Mouse (Mus musculus): ENCODE data around the gene Plek2. TPM values are rescaled to one million over a fixed set of nuclear protein-coding genes. Genes with fewer than 3 reads are reported as not detected.
A peak's percentile ranks its signal among the peaks of the same experiment; 100 is the strongest.

The Plek2 gene
- polyA plus RNA-seq (2016; fragmentation: Nextera tagmentation; extraction: Ambion mirVana): 9.9 and 11.3 TPM in 2 replicates

DNA sequence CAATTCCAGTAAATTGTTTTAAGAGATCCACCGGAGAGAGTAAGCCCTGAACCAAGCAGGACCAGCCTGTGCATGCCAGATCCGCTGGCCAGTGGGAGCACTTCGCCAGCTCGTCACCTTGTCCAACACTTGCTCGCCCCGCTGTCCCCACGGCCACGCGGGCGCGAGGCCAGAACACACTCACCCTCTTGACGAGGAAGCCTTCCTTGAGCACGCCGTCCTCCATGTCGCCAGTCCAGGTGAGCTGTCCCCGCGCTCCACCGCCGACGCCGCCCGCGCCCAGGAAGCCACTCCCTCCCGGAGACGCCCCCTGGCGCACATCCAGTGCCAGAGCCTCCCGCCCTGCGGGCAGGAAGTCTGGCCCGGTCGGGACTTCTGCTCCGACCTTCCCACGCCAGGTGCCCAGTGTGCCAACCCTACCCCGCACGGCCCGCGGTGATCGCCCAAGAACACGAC, at the start of gene Plek2:
Plek2 (minus strand) TSS at position 258 of the 456 bp plus-strand sequence.
- Histone ChIP-seq H3K9ac (peak within 1 kb of the TSS; percentile 72), H3K36me3 (no peaks in the 10 kb centered on the region), H3K4me3 (peak within 1 kb of the TSS; percentile 57), H3K4me2 (peak within 1 kb of the TSS; percentile 100), H3K27me3 (replicated peaks) (peaks cover 25% of the 10 kb centered on the region), H3K4me1 (replicated peaks) (peaks cover 23% of the 10 kb centered on the region), H3K27ac (ENCODE audit: poor library complexity, severe bottlenecking) (no peak within 1 kb of the TSS), H3K9me3 (replicated peaks) (peaks cover 10% of the 10 kb centered on the region)
- 2% methylated on average over 38 of the region's 38 CpGs for WGBS
- ATAC-seq (ENCODE audit: insufficient number of reproducible peaks, low FRiP score): peak; percentile 69

DNA sequence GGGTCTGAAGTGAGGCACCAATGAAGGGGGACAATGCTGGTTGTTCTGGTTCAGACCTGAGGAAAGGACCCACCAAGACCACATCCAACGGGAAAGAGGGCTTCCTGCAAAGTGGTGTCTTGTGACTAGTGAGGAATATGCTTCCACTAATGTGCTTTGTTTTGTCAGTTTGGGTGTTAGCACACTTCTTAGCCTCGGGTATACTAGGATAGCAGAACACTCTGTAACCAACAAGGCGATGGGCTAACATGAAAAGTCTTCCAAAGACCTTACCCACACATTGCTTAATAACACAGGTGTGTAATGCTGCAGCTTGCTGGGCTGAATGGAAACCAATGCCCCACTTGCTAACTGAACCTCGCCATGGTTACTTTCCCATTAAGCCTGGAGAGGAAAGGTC, 49.6 kb upstream of the Plek2 start:
- H3K27ac ChIP-seq (ENCODE audit: poor library complexity, severe bottlenecking): no peak overlapping the region
- no peak overlapping the region for H3K4me3 ChIP-seq
- H3K27me3 ChIP-seq (replicated peaks): no peaks in the 10 kb centered on the region
- no peak overlapping the region for H3K9ac ChIP-seq
- no peak overlapping the region for H3K4me2 ChIP-seq
- no peaks in the 10 kb centered on the region for H3K36me3 ChIP-seq
- 76% methylated on average over 4 of the region's 4 CpGs for WGBS
- peaks cover 8% of the 10 kb centered on the region for H3K4me1 ChIP-seq (replicated peaks)
- peaks cover 25% of the 10 kb centered on the region for H3K9me3 ChIP-seq (replicated peaks)
- no peak for ATAC-seq (ENCODE audit: insufficient number of reproducible peaks, low FRiP score)

DNA sequence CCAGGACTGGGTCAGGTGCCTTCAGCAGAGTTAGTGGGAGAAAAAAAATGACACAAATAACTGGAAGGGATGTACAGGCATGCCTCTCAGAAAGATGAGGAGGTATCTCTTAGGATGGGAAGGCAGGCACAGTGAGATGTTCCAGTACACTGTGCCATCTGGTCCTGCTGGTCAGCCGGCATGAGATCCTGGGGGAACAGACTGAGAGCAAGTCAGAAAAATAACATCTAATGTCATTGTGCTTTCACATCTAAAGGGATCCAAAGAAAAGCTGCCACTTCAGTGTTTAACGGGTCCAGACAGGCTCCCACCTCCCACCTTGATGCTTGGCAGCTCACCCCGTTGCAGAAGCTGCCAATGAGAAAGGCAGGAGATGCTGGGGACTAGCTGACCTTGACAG, 45.7 kb upstream of the Plek2 start:
- Histone ChIP-seq H3K4me1 (replicated peaks) (peaks cover 8% of the 10 kb centered on the region), H3K27me3 (replicated peaks) (no peaks in the 10 kb centered on the region), H3K4me3 (no peak overlapping the region), H3K9ac (no peak overlapping the region), H3K9me3 (replicated peaks) (peaks cover 19% of the 10 kb centered on the region), H3K27ac (ENCODE audit: poor library complexity, severe bottlenecking) (peak overlapping the region; percentile 21; the same call in 1 of the 2 replicates), H3K36me3 (no peaks in the 10 kb centered on the region), H3K4me2 (peak overlapping the region; percentile 19; the same call in 1 of the 2 replicates)
- WGBS: 53% methylated on average over 3 of the region's 3 CpGs
- ATAC-seq (ENCODE audit: insufficient number of reproducible peaks, low FRiP score): no peak

- Histone ChIP-seq H3K4me2 (peak overlapping the region; percentile 19), H3K4me3 (no peak overlapping the region), H3K4me1 (replicated peaks) (peaks cover 8% of the 10 kb centered on the region), H3K36me3 (no peaks in the 10 kb centered on the region), H3K9ac (no peak overlapping the region), H3K27me3 (replicated peaks) (no peaks in the 10 kb centered on the region), H3K27ac (ENCODE audit: poor library complexity, severe bottlenecking) (peak overlapping the region; percentile 21; the same call in 1 of the 2 replicates), H3K9me3 (replicated peaks) (peaks cover 15% of the 10 kb centered on the region)
- WGBS: 37% methylated on average over 11 of the region's 11 CpGs
- ATAC-seq (ENCODE audit: insufficient number of reproducible peaks, low FRiP score): no peak
Measured at GRCm38 (mm10) chr12:78952053-78952452, 45.3 kb upstream of the Plek2 start.

DNA sequence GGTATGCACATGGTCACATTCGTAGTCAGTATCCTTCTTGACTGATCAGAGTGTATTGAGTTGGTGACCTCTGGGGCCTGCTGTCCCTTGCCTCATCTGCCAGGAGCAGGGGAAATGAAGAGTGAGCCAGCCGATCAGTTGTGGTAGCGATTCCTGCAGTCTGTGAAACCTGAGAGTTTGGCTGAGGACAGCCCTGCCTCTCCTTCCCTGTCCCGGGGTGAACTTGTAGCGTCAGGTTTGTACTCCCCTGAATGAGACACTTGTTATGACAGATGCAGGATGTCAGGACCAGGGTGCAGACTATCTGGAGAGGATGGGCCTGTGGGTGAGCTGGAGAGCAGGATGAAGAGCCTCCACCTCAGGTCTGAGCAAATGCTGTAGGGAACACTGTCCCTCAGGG, 40.9 kb upstream of the Plek2 start:
- WGBS: 54% methylated on average over 5 of the region's 5 CpGs
- Histone ChIP-seq H3K27ac (ENCODE audit: poor library complexity, severe bottlenecking) (no peak overlapping the region), H3K27me3 (replicated peaks) (0 out of 2 replicates have a peak, but pooled peaks cover 2% of the 10 kb centered on the region), H3K36me3 (no peaks in the 10 kb centered on the region), H3K4me2 (no peak overlapping the region), H3K9me3 (replicated peaks) (no peaks in the 10 kb centered on the region), H3K9ac (no peak overlapping the region), H3K4me1 (replicated peaks) (peaks cover 8% of the 10 kb centered on the region), H3K4me3 (no peak overlapping the region)
- ATAC-seq (ENCODE audit: insufficient number of reproducible peaks, low FRiP score): no peak

- no peak overlapping the region for H3K4me3 ChIP-seq
- H3K4me2 ChIP-seq: no peak overlapping the region
- H3K27me3 ChIP-seq (replicated peaks): 0 out of 2 replicates have a peak, but pooled peaks cover 2% of the 10 kb centered on the region
- peaks cover 3% of the 10 kb centered on the region for H3K4me1 ChIP-seq (replicated peaks)
- no peak overlapping the region for H3K9ac ChIP-seq
- WGBS: 73% methylated on average over 6 of the region's 6 CpGs
- H3K36me3 ChIP-seq: no peaks in the 10 kb centered on the region
- ATAC-seq (ENCODE audit: insufficient number of reproducible peaks, low FRiP score): no peak
- H3K27ac ChIP-seq (ENCODE audit: poor library complexity, severe bottlenecking): no peak overlapping the region
- H3K9me3 ChIP-seq (replicated peaks): no peaks in the 10 kb centered on the region
Measured at GRCm38 (mm10) chr12:78947161-78947560, 40.4 kb upstream of the Plek2 start.

DNA sequence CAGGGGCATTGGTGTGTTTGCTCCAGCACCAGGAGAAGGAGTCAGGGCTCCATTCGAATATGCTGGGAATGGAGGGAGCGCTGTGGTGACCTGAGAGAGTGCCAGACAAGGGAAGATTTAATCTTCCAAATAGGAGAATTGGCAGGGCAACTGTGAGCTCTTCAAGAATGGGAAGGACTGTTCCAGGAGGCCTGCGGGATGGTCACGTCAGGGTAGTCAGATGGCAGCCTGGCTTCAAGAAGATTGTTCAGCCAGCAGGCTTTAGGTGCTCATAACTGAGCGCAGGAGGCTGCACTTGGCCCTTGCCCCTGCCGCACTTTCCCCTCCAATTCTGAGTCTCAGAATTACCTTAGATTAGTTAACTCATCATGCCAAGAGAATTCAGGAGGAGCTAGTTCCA, 36.2 kb upstream of the Plek2 start:
- 0 out of 2 replicates have a peak, but pooled peaks cover 2% of the 10 kb centered on the region for H3K27me3 ChIP-seq (replicated peaks)
- no peak overlapping the region for H3K4me3 ChIP-seq
- no peak overlapping the region for H3K4me2 ChIP-seq
- no peak overlapping the region for H3K27ac ChIP-seq (ENCODE audit: poor library complexity, severe bottlenecking)
- H3K9ac ChIP-seq: no peak overlapping the region
- H3K36me3 ChIP-seq: no peaks in the 10 kb centered on the region
- no peak for ATAC-seq (ENCODE audit: insufficient number of reproducible peaks, low FRiP score)
- WGBS: 79% methylated on average over 6 of the region's 6 CpGs
- 0 out of 2 replicates have a peak, but pooled peaks cover 3% of the 10 kb centered on the region for H3K4me1 ChIP-seq (replicated peaks)
- H3K9me3 ChIP-seq (replicated peaks): no peaks in the 10 kb centered on the region

DNA sequence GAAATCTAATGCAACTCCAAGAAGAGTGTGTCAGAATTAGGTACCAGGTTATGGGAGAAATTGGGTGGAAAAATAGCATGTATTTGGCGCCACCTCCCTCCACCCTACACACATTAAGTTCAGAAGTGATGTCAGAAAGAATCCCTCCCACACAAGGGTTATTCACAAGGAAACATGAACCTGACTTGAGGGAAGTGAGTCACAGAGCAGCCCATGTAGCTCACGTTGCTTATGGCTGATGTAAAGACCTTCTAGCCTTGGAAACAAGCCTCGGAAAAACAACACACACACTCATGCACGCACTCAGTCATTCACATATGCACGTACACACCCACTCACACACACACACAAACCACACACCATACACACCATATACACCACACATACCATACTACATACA, 33.3 kb upstream of the Plek2 start:
- 0 out of 2 replicates have a peak, but pooled peaks cover 3% of the 10 kb centered on the region for H3K27me3 ChIP-seq (replicated peaks)
- 70% methylated on average over 5 of the region's 5 CpGs for WGBS
- no peak for ATAC-seq (ENCODE audit: insufficient number of reproducible peaks, low FRiP score)

DNA sequence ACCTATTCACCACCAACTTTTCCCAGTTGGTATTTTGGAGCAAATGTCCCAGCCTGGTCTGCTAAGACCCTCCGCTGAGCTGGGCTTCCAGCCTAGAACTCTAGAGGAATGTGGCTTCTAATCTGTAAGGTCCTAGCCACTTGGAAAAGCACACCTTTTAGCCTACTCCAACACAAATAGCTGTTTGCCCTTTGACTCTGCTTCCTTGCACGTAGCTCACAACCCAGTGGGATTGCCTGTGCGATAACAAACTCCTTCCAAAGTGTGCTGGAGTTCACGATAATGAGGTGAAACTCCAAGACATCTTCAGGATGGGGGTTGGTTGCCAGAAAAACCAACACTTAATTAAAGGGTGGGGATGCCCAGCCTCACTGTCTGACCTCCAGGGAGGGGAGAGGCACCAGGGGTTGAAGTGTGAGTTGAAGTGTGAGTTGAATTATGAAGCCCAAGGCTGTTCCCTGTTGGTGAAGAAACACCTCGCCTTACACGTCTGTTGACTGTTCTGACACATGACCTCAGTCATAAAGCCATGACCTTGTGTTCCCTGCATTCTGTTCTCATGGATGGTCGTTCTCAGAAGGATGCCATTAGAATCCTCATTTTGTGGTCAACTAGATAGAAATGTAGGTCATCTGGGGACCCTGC, 32.8 kb upstream of the Plek2 start:
- 63% methylated on average over 7 of the region's 7 CpGs for WGBS
- Histone ChIP-seq H3K4me1 (replicated peaks) (peaks cover 9% of the 10 kb centered on the region), H3K9me3 (replicated peaks) (no peaks in the 10 kb centered on the region)

More for the DNA sequence above, 33.3 kb upstream of the Plek2 start:
- Histone ChIP-seq H3K36me3 (no peaks in the 10 kb centered on the region), H3K4me3 (no peak overlapping the region), H3K9ac (no peak overlapping the region), H3K9me3 (replicated peaks) (no peaks in the 10 kb centered on the region), H3K4me2 (no peak overlapping the region), H3K4me1 (replicated peaks) (peaks cover 9% of the 10 kb centered on the region), H3K27ac (ENCODE audit: poor library complexity, severe bottlenecking) (no peak overlapping the region)

DNA sequence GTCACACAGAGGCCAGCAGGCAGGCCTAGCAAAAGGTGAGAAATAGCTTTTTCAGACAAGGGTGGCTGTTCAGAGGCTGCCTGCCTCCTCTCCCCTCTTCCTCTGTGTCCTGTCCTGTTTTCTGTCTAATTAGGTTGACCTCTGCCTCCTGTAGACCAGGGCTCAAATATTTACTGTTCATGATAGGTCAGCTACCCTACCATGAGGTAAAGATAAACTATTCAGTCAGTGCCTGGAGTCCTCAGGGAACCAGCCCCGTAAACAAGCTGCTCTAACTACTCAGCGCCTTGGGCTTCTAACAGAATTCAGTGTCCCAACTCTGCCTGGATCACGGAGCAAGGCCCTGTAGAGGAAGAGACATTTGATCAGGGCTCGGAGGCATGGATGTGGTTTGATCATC, 29.7 kb upstream of the Plek2 start:
- Histone ChIP-seq H3K9me3 (replicated peaks) (no peaks in the 10 kb centered on the region), H3K27ac (ENCODE audit: poor library complexity, severe bottlenecking) (no peak overlapping the region), H3K4me1 (replicated peaks) (peaks cover 22% of the 10 kb centered on the region), H3K4me3 (no peak overlapping the region), H3K27me3 (replicated peaks) (0 out of 2 replicates have a peak, but pooled peaks cover 3% of the 10 kb centered on the region), H3K4me2 (no peak overlapping the region), H3K36me3 (no peaks in the 10 kb centered on the region), H3K9ac (no peak overlapping the region)
- no peak for ATAC-seq (ENCODE audit: insufficient number of reproducible peaks, low FRiP score)
- 56% methylated on average over 4 of the region's 4 CpGs for WGBS

More for the DNA sequence above, 32.8 kb upstream of the Plek2 start:
- H3K27me3 ChIP-seq (replicated peaks): 0 out of 2 replicates have a peak, but pooled peaks cover 3% of the 10 kb centered on the region
- H3K4me2 ChIP-seq: no peak overlapping the region
- no peak overlapping the region for H3K27ac ChIP-seq (ENCODE audit: poor library complexity, severe bottlenecking)
- no peak overlapping the region for H3K4me3 ChIP-seq
- H3K9ac ChIP-seq: no peak overlapping the region
- H3K36me3 ChIP-seq: no peaks in the 10 kb centered on the region
- ATAC-seq (ENCODE audit: insufficient number of reproducible peaks, low FRiP score): no peak

DNA sequence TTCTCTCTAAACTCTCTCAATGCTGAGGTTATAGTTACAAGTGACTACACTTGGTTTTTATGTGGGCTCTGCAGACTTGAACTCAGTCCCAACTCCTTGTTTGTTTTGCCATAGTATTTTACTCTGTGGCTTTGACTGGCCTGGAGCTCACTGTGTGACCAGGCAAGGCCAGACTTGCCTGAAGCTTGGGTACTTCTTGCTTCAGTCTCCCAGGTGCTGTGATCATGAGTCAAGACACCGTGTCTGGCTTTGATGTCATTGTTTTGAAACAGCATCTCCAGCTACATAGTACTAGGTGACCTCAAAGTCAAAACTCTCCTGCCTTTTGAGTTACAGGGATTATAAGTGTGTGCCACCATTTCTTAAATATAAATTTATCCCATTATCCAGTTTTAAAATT, 23.1 kb upstream of the Plek2 start:
- peaks cover 19% of the 10 kb centered on the region; the same call in 1 of the 2 replicates for H3K4me1 ChIP-seq (replicated peaks)
- WGBS: 70% methylated on average over 1 of the region's 1 CpGs
- H3K27ac ChIP-seq (ENCODE audit: poor library complexity, severe bottlenecking): no peak overlapping the region
- no peak overlapping the region for H3K4me2 ChIP-seq
- H3K27me3 ChIP-seq (replicated peaks): 0 out of 2 replicates have a peak, but pooled peaks cover 6% of the 10 kb centered on the region
- no peaks in the 10 kb centered on the region for H3K9me3 ChIP-seq (replicated peaks)
- H3K4me3 ChIP-seq: no peak overlapping the region
- H3K36me3 ChIP-seq: no peaks in the 10 kb centered on the region
- H3K9ac ChIP-seq: no peak overlapping the region
- no peak for ATAC-seq (ENCODE audit: insufficient number of reproducible peaks, low FRiP score)
